Mouse (Mus musculus): ENCODE measurements around the gene Adi1.

Adi1 gene

GRCm38 (mm10) chr12:28697821-28698595 is 23.0 kb downstream of the Adi1 start:
- DNase-seq = no peak

- DNase-seq = no peak
Measured at GRCm38 (mm10) chr12:28699086-28699485, 24.1 kb downstream of the Adi1 start.

DNA sequence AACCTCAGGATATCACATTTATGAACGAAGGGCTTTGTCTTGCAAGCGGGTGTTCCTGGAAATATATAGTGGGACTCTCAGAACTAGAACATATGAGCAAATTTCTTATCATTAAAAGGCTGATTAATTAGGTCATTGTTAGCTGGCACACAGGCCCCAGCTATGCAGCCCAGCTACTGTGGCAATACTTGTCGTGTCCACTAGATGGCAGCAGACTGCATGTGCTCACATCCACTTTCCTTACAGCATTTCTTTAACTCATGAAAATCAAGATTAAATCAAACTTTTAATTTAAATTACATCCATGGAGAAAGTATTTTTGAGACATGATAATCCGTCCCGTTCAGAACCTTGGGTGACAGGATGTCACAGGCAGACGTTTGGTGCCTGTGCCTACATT is 24.6 kb downstream of the Adi1 start:
- peak; percentile 84 for DNase-seq

DNA sequence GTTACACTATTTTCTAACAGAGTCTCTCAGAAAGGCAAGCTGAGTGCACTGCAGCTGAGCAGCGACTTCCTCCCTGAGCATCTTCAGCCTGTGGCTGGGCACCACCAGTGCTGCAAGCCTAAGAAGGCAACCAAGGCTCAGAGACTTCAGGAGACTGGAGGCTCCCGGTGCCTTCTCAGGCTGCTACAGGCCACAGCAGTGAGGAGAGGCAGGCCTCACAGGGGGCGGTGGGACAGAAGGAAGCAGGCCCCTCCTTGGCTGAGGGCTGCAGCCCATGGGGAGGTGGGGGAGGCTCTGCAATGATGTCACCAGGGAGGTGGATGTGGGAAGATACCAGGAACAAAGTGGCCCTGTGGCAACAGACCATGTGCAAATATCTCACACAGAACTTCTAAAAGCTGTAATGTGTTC is 25.1 kb downstream of the Adi1 start:
- no peak for DNase-seq

DNA sequence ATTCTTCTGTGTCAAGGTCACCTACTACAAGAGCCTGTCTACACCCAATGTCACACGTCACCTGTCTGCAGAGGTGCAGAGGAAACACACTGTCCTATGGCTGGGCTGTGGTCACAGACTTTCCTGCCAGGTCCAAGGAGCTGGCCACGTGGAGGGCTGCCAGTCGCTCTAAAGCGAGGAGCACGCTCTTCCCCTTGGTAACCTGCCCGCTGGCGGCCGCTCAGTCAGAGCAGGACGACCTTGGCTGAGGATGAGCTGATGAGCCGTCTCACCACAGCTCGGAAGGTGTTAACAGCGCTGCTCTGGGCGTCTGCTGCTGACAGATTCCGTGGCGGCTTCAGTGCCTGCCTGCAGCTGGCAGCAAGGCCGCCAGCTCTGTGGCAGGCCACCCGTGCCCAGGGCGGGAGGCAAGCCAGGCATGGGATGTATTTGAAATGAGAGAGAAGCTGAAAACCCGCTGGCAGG is 25.6 kb downstream of the Adi1 start:
- peak; percentile 61 for DNase-seq

DNA sequence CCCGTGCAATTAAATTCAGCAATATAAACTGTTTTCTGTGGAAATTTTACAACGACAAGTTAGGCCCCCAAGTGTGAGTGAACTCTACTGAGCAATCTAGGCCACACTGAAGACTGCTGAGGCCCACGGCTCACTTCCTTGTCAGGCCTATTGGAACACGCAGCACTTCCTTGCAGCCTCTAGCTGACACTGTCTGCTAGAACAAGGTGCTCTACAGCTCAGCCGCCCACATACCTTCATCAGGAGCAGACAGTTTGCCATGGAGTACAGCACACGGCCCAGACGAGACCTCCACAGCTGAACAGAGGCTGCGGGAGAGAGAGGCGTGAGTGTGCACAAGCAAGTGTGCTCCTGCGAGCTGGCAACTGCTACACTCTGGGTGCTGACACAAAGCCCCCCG is 26.3 kb downstream of the Adi1 start:
- peak; percentile 58 for DNase-seq

DNA sequence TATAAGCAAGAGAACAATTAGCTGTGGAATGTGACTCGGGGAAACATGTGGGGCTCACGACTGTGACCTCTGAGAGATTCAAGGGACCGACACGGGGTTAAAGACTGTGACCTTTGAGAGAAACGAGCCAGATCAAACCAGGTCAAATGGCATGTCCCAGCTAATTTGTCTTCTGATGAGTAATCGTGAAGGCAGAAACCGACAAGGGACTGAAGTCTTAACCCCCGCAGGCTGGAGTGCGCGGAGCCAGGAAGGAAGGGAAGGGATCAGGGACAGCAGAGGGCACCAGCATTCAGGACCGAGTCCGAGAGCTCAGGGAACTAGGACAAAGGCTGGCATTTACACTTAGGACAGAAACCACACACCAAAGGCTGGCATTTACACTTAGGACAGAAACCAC is 29.4 kb downstream of the Adi1 start:
- no peak for DNase-seq

DNA sequence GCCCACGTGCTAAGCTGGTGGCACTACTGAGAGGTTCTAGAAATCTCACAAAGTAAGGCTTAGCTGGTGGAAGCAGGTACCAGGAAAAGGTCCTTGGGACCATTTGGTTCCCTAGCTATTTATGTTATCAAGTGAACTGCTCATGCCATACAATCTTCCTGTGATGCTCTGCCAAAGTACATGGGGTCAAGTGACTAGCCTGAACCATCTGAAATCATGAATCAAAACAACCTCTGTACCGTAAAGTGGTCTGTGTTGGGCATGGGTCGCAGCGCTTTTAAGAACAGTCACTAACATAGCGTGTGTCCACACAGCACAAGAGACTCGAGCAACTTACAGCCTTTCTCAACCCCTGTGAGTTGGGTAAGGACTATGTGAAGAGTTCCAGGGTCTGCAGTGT is 30.2 kb downstream of the Adi1 start:
- no peak for DNase-seq

DNA sequence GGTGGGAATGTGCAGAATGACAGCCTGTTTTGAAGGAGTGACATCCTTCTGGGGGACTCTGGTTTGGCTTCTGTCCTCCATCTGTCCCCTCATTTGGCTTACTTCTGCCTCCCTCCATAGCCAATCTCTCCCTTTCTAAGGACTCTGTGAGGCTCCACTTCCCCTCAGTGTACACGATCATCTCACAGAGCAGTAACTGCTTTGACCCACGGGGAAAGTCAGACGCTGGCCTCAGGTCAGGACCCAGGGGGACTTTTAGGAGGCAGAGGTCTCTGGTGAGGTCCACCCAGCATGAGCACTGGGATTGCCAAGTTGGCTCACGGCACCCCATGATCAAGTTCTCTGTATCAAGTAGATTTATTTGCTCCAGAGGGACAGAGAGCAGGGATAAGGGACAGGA is 33.1 kb downstream of the Adi1 start:
- DNase-seq = no peak

DNA sequence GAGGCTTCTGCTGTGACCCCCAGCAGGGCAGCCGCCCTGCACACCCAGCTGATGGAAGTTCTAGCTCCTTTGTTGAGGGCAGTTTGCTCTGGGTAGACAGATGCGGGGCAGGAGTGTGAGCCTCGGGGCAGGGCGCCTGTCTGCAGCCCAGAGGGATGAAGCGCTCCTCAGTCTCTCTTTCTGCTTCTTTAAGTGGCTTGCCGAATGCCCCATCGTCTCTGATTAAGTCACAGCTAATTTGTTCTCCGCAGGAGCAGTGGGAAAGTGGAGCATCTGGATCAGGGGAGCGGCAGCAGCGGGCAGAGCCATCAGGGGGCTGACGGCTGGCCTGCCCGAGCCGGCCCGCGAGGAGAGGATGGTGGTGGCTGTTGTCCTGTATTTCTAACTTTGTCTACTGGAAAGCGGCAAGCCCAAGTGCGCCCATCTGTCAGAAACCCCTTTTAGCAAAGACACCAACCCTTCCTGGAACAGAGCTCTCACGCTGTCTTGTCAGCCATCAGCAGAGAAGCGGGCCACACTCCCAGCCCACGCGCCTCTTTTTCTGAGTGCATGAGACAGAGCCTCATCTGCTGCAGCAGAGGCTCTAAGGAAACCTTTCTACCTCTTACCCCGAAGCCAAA is 35.6 kb downstream of the Adi1 start:
- peak; percentile 79 for DNase-seq

DNA sequence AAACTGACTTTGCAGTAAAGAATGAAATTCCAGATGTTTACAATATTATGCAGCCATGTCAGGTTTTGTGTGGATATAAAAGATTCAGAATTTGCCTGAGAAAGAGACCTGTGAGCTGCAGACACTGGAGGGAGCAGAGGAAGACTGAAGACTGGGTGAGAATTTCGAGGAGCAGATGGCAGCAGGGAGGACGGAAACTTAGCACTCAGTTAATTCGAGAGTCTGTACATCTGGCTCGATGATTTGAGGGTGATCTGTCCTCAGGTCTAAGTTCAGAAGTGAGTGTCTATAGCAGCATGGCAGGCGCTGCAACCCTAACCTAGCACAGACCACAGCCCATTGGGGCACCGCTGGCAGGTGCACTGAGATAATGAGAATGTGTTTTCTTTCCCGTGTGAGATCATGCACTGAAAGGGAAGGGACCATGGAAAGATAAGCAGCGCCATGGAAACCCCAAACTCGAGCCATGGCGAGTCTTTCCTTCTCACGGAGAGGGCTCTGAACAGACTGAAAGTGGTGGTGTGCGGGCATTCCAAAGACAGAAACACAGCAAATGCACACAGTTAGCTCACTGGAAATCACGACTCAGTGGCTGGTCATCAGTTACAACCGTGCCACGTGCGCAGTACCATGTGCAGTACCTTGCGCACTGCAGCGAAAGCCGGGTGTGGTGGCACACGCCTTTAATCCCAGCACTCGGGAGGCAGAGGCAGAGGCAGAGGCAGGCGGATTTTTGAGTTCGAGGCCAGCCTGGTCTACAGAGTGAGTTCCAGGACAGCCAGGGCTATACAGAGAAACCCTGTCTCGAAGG is 40.0 kb downstream of the Adi1 start:
- DNase-seq = no peak

DNA sequence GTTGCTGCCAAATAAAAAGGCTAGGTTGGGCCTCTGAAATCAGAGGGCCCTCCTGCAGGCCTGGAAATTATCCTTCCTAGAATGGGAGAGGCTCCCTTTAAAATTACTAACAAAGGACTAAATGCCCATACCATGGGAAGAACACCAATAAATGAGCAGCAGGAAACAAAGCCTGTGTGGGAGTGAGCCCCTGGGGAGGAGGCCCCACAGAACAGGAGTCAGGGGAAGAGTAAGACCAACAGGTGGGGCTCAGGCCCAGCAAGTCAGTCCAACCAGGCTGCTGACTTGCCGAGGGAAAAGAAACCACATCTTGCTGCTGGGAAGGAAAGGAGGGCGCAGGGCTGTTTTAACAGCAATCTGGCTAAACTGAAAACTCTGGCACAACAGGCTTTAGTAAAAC is 42.0 kb downstream of the Adi1 start:
- no peak for DNase-seq

- DNase-seq = no peak
Measured at GRCm38 (mm10) chr12:28718106-28718505, 43.1 kb downstream of the Adi1 start.

- no peak for DNase-seq
Measured at GRCm38 (mm10) chr12:28724366-28724765, 49.3 kb downstream of the Adi1 start.

DNA sequence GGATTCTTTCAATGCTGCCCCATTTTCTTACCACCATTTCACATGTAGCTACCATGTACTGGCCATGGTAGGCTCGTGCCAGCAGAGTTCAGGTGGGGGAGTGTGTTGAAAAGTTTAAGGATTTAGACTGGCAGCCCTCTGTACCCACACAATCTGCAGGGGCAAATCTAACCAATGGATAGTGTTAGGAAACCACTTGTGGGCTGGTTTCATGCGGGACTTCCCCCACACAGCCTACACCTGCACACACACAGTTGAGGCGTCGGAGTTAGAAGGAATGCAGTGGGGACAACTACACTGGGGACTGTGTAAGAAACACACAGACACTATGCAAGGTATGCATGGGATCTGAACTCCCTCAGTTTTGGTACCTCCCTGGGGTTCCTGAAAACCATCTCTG is 51.2 kb downstream of the Adi1 start:
- no peak for DNase-seq

DNA sequence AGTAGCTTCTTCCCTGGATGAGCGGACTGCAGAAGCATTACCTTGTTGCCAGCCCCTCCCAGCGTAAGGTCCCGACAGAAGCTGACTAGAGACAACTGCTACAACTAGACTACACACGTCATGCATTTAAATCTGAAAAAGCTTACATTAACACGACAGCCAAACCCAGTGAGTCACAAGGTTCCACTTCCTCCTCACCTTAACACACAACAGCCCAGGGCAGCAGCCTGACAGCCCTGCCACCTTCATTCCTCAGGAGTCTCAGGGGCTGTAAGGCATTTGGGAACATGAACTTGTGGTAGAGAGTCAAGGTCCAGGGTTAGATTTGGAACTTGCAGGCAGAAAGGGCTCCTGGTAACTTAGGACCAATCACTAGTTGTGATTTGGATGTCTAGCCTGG is 52.0 kb downstream of the Adi1 start:
- no peak for DNase-seq
